Mouse (Mus musculus) MEL (cell line): Measurements from ENCODE around the gene Fam161a. TPM values are rescaled to one million over a fixed set of nuclear protein-coding genes. Genes with fewer than 3 reads are reported as not detected.
A peak's percentile ranks its signal among the peaks of the same experiment; 100 is the strongest.

Source experiments
- DNase-seq: peaks from one replicate; pipeline ENCODE4 v3.0.0; 2011; ENCODE audit warnings: low read depth, low spot score
- H3K27ac ChIP-seq: 2 replicates; pipeline ENCODE4 v1.5.1; 2012; ENCODE audit warnings: low read depth, mild to moderate bottlenecking, control low read depth, low read length, moderate library complexity; ENCODE audit not compliant: control insufficient read depth
- H3K27me3 ChIP-seq, 2 experiments: fragments of 150-350 bp in 1 of 2; sonication (generic) in 1 of 2; 2 replicates each; pipeline ENCODE4 v1.6.1; 2012; ENCODE audit warnings: low read length in 2 of 2, mild to moderate bottlenecking in 2 of 2, improper control_type of control experiment in 1 of 2, moderate library complexity in 1 of 2; ENCODE audit not compliant: insufficient read depth in 2 of 2, control insufficient read depth in 1 of 2
- H3K36me3 ChIP-seq, 2 experiments: 2 replicates each; pipeline ENCODE4 v1.6.1; 2012 to 2014; ENCODE audit warnings: low read length in 2 of 2, improper control_type of control experiment in 1 of 2, inconsistent platforms in 1 of 2, mild to moderate bottlenecking in 1 of 2; ENCODE audit not compliant: insufficient read depth in 2 of 2, control insufficient read depth in 1 of 2
- H3K4me1 ChIP-seq, 2 experiments: fragments of 150-350 bp in 1 of 2; sonication (generic) in 1 of 2; 2 replicates each; pipeline ENCODE4 v1.6.1; 2012; ENCODE audit warnings: low read length in 2 of 2, improper control_type of control experiment in 1 of 2, mild to moderate bottlenecking in 1 of 2; ENCODE audit not compliant: insufficient read depth in 2 of 2, control insufficient read depth in 1 of 2
- H3K4me3 ChIP-seq, 2 experiments: fragments of 150-350 bp in 1 of 2; sonication (generic) in 1 of 2; 2 replicates each; pipeline ENCODE4 v1.5.1; 2012; ENCODE audit warnings: low read depth in 2 of 2, low read length in 2 of 2, mild to moderate bottlenecking in 2 of 2, moderate library complexity in 2 of 2, control low read depth in 1 of 2, improper control_type of control experiment in 1 of 2; ENCODE audit not compliant: control insufficient read depth in 1 of 2, insufficient read depth in 1 of 2
- H3K79me2 ChIP-seq: 2 replicates; pipeline ENCODE4 v1.6.1; 2012; ENCODE audit warnings: mild to moderate bottlenecking, low read length, moderate library complexity; ENCODE audit not compliant: control insufficient read depth, poor library complexity, insufficient read depth
- H3K9ac ChIP-seq: 2 replicates; pipeline ENCODE4 v1.6.1; 2012; ENCODE audit warnings: low read depth, mild to moderate bottlenecking, control low read depth, low read length, moderate library complexity; ENCODE audit not compliant: control insufficient read depth, poor library complexity, severe bottlenecking
- H3K9me3 ChIP-seq: fragments of 150-350 bp; sonication (generic); replicated peaks from 2 replicates; pipeline ENCODE4 v1.6.1; 2012; ENCODE audit warnings: mild to moderate bottlenecking, low read length, improper control_type of control experiment, moderate library complexity; ENCODE audit not compliant: insufficient read depth
- BHLHE40 ChIP-seq: IDR thresholded peaks from 2 replicates; pipeline ENCODE4 v1.6.1; 2012; ENCODE audit warnings: low read depth, mild to moderate bottlenecking, inconsistent platforms, low read length, improper control_type of control experiment, borderline replicate concordance
- CHD1 ChIP-seq: IDR thresholded peaks from 2 replicates; pipeline ENCODE4 v1.6.1; 2012; ENCODE audit warnings: low read depth, mild to moderate bottlenecking, inconsistent platforms, low read length, improper control_type of control experiment
- CHD2 ChIP-seq: IDR thresholded peaks from 2 replicates; pipeline ENCODE4 v1.6.1; 2011; ENCODE audit warnings: low read length, improper control_type of control experiment
- CTCF ChIP-seq, 3 experiments: IDR thresholded peaks in 2 of 3; conservative IDR thresholded peaks in 1 of 3; 2 replicates each; pipeline ENCODE4 v1.5.1; 2011 to 2012; ENCODE audit warnings: low read length in 3 of 3, low read depth in 2 of 3, mild to moderate bottlenecking in 2 of 3, improper control_type of control experiment in 1 of 3, inconsistent platforms in 1 of 3, mixed read lengths in 1 of 3, moderate library complexity in 1 of 3; ENCODE audit not compliant: control insufficient read depth in 1 of 3, insufficient read depth in 1 of 3, poor library complexity in 1 of 3, severe bottlenecking in 1 of 3
- E2F4 ChIP-seq: IDR thresholded peaks from 2 replicates; pipeline ENCODE4 v1.6.1; 2011; ENCODE audit warnings: low read depth, low read length, improper control_type of control experiment, borderline replicate concordance
- ELF1 ChIP-seq: IDR thresholded peaks from 2 replicates; pipeline ENCODE4 v1.6.1; 2014; ENCODE audit warnings: low read depth, mild to moderate bottlenecking, inconsistent platforms, low read length, improper control_type of control experiment, moderate library complexity
- EP300 ChIP-seq, 2 experiments: IDR thresholded peaks; 2 replicates each; pipeline ENCODE4 v1.6.1; 2011; ENCODE audit warnings: improper control_type of control experiment in 2 of 2, low read length in 2 of 2, low read depth in 1 of 2, mild to moderate bottlenecking in 1 of 2
- ETS1 ChIP-seq: IDR thresholded peaks from 2 replicates; pipeline ENCODE4 v1.6.1; 2012; ENCODE audit warnings: low read depth, mild to moderate bottlenecking, inconsistent platforms, low read length, improper control_type of control experiment, moderate library complexity
- GABPA ChIP-seq: IDR thresholded peaks from 2 replicates; pipeline ENCODE4 v1.6.1; 2012; ENCODE audit warnings: low read depth, mild to moderate bottlenecking, inconsistent platforms, low read length, improper control_type of control experiment, moderate library complexity
- GATA1 ChIP-seq: IDR thresholded peaks from 2 replicates; pipeline ENCODE4 v1.6.1; 2011; ENCODE audit warnings: low read depth, low read length, improper control_type of control experiment
- HCFC1 ChIP-seq: IDR thresholded peaks from 2 replicates; pipeline ENCODE4 v1.6.1; 2012; ENCODE audit warnings: low read depth, mild to moderate bottlenecking, inconsistent platforms, low read length, improper control_type of control experiment, moderate library complexity
- JUND ChIP-seq: IDR thresholded peaks from 2 replicates; pipeline ENCODE4 v1.6.1; 2011; ENCODE audit warnings: low read depth, mild to moderate bottlenecking, improper control_type of control experiment, low read length
- MAX ChIP-seq: IDR thresholded peaks from 2 replicates; pipeline ENCODE4 v1.6.1; 2011; ENCODE audit warnings: low read length, improper control_type of control experiment
- MAZ ChIP-seq: IDR thresholded peaks from 2 replicates; pipeline ENCODE4 v1.6.1; 2012; ENCODE audit warnings: low read depth, mild to moderate bottlenecking, inconsistent platforms, low read length, improper control_type of control experiment
- MXI1 ChIP-seq: IDR thresholded peaks from 2 replicates; pipeline ENCODE4 v1.6.1; 2011; ENCODE audit warnings: mild to moderate bottlenecking, low read depth, low read length, improper control_type of control experiment
- MYB ChIP-seq: IDR thresholded peaks from 2 replicates; pipeline ENCODE4 v1.6.1; 2011; ENCODE audit warnings: mild to moderate bottlenecking, low read depth, low read length, improper control_type of control experiment
- MYC ChIP-seq: IDR thresholded peaks from 2 replicates; pipeline ENCODE4 v1.6.1; 2011; ENCODE audit warnings: low read depth, mild to moderate bottlenecking, low read length, improper control_type of control experiment, moderate library complexity
- NELFE ChIP-seq: IDR thresholded peaks from 2 replicates; pipeline ENCODE4 v1.6.1; 2011; ENCODE audit warnings: low read depth, low read length, improper control_type of control experiment
- NRF1 ChIP-seq: IDR thresholded peaks from 2 replicates; pipeline ENCODE4 v1.6.1; 2014; ENCODE audit warnings: low read depth, mild to moderate bottlenecking, inconsistent platforms, low read length, improper control_type of control experiment, moderate library complexity; ENCODE audit not compliant: poor library complexity, insufficient read depth, severe bottlenecking
- POLR2A ChIP-seq, 2 experiments: IDR thresholded peaks; 2 replicates each; pipeline ENCODE4 v1.6.1; 2011 to 2012; ENCODE audit warnings: low read length in 2 of 2, mild to moderate bottlenecking in 2 of 2, control low read depth in 1 of 2, improper control_type of control experiment in 1 of 2, low read depth in 1 of 2, moderate library complexity in 1 of 2; ENCODE audit not compliant: control insufficient read depth in 1 of 2, insufficient read depth in 1 of 2, poor library complexity in 1 of 2
- POLR2AphosphoS2 ChIP-seq: IDR thresholded peaks from 2 replicates; pipeline ENCODE4 v1.6.1; 2011; ENCODE audit warnings: low read length, improper control_type of control experiment
- RAD21 ChIP-seq: IDR thresholded peaks from 2 replicates; pipeline ENCODE4 v1.6.1; 2011; ENCODE audit warnings: mild to moderate bottlenecking, low read depth, low read length, improper control_type of control experiment
- RCOR1 ChIP-seq: IDR thresholded peaks from 2 replicates; pipeline ENCODE4 v1.6.1; 2012; ENCODE audit warnings: low read depth, mild to moderate bottlenecking, inconsistent platforms, low read length, improper control_type of control experiment
- SMC3 ChIP-seq: IDR thresholded peaks from 2 replicates; pipeline ENCODE4 v1.6.1; 2011; ENCODE audit warnings: low read depth, low read length, improper control_type of control experiment
- TBP ChIP-seq: IDR thresholded peaks from 2 replicates; pipeline ENCODE4 v1.8.0; 2011; ENCODE audit warnings: low read depth, low read length, improper control_type of control experiment
- TCF12 ChIP-seq: IDR thresholded peaks from 2 replicates; pipeline ENCODE4 v1.6.1; 2014; ENCODE audit warnings: low read depth, mild to moderate bottlenecking, inconsistent platforms, low read length, improper control_type of control experiment, moderate library complexity
- UBTF ChIP-seq: IDR thresholded peaks from 2 replicates; pipeline ENCODE4 v1.6.1; 2012; ENCODE audit warnings: low read depth, mild to moderate bottlenecking, inconsistent platforms, low read length, improper control_type of control experiment, moderate library complexity, borderline replicate concordance; ENCODE audit not compliant: insufficient read depth
- USF1 ChIP-seq: IDR thresholded peaks from 2 replicates; pipeline ENCODE4 v1.6.1; 2014; ENCODE audit warnings: low read depth, mild to moderate bottlenecking, inconsistent platforms, low read length, improper control_type of control experiment, moderate library complexity
- USF2 ChIP-seq, 2 experiments: IDR thresholded peaks; 2 replicates each; pipeline ENCODE4 v1.6.1; 2011 to 2012; ENCODE audit warnings: improper control_type of control experiment in 2 of 2, low read length in 2 of 2, borderline replicate concordance in 1 of 2, inconsistent platforms in 1 of 2, low read depth in 1 of 2, mild to moderate bottlenecking in 1 of 2; ENCODE audit not compliant: insufficient read depth in 1 of 2
- ZC3H11A ChIP-seq: IDR thresholded peaks from 2 replicates; pipeline ENCODE4 v1.6.1; 2012; ENCODE audit warnings: low read depth, mild to moderate bottlenecking, inconsistent platforms, low read length, improper control_type of control experiment
- ZKSCAN1 ChIP-seq: IDR thresholded peaks from 2 replicates; pipeline ENCODE4 v1.6.1; 2012; ENCODE audit warnings: low read depth, mild to moderate bottlenecking, inconsistent platforms, low read length, improper control_type of control experiment, moderate library complexity
- ZMIZ1 ChIP-seq: IDR thresholded peaks from 2 replicates; pipeline ENCODE4 v1.6.1; 2012; ENCODE audit warnings: low read depth, mild to moderate bottlenecking, inconsistent platforms, low read length, improper control_type of control experiment, moderate library complexity
- ZNF384 ChIP-seq: IDR thresholded peaks from 2 replicates; pipeline ENCODE4 v1.6.1; 2012; ENCODE audit warnings: low read depth, mild to moderate bottlenecking, inconsistent platforms, low read length, improper control_type of control experiment
- polyA plus RNA-seq, 2 experiments: library from polyadenylated mRNA; stranded (reverse) in 1 of 2; unstranded in 1 of 2; fragments of >175 nt in 1 of 2; fragments of >200 nt in 1 of 2; gene quantifications; 2 replicates each; pipeline versions ENCODE4 v1.2.1 to v1.2.4; 2012; ENCODE audit warnings: low replicate concordance in 2 of 2, low read depth in 1 of 2; ENCODE audit not compliant: insufficient read length in 2 of 2, insufficient read depth in 1 of 2, missing spikeins in 1 of 2
- total RNA-seq: library from RNA; depleted of rRNA; stranded (reverse); fragments of 300-350 nt; gene quantifications from 2 replicates; pipeline ENCODE4 v1.2.3, GENCODE M21; 2012

Gene Fam161a
- total and polyA plus RNA-seq, 3 experiments: 0.27 to 1.0 TPM; not detected in 1

- TF ChIP-seq GABPA: no peak
- TF ChIP-seq MAX: peak; percentile 72; the same call in 1 of the 2 replicates
- TF ChIP-seq BHLHE40: no peak
- no peak for TF ChIP-seq ETS1
- TF ChIP-seq ZNF384: peak; percentile 41; the same call in 1 of the 2 replicates
- no peak for TF ChIP-seq RCOR1
- no peak for TF ChIP-seq CHD1
- no peak for TF ChIP-seq CHD2
- peak in 1 of 2 experiments; percentile 27; a peak in 1 of 4 replicates for TF ChIP-seq POLR2A (IDR thresholded peaks at IDR 0.05; ENCODE audit: control insufficient read depth in 1 of 2, insufficient read depth in 1 of 2, low read depth in 1 of 2, low read length in 2 of 2, poor library complexity in 1 of 2)
- TF ChIP-seq MAZ: no peak; the same call in 1 of the 2 replicates
- no peak for TF ChIP-seq E2F4
- no peak for TF ChIP-seq MYB
- TF ChIP-seq ZKSCAN1: no peak
- TF ChIP-seq GATA1: peak; percentile 85
- TF ChIP-seq ELF1: no peak
- TF ChIP-seq POLR2AphosphoS2: no peak
- TF ChIP-seq ZMIZ1: 0 out of 2 replicates have a peak, but pooled peaks have one; percentile 25
- TF ChIP-seq CTCF (IDR thresholded peaks at IDR 0.05 in 2 of 3, conservative IDR thresholded peaks at IDR 0.05 in 1 of 3; ENCODE audit: control insufficient read depth in 1 of 3, insufficient read depth in 1 of 3, low read depth in 2 of 3, low read length in 3 of 3, poor library complexity in 1 of 3, severe bottlenecking in 1 of 3): no peak
- no peak for TF ChIP-seq USF1
- TF ChIP-seq UBTF: no peak
- no peak for TF ChIP-seq ZC3H11A
Measured at GRCm38 (mm10) chr11:23065167-23065668, 57.9 kb downstream of the Fam161a start (continued).

- H3K27ac ChIP-seq: peak overlapping the region; percentile 68
- TF ChIP-seq HCFC1: peak; percentile 89
- TF ChIP-seq TCF12: peak; percentile 81
- no peak for TF ChIP-seq JUND
- peak; percentile 97 for TF ChIP-seq NRF1
- no peak for TF ChIP-seq SMC3
- no peak for TF ChIP-seq ZKSCAN1
- TF ChIP-seq MXI1: peak; percentile 93
- TF ChIP-seq ELF1: no peak; the same call in 1 of the 2 replicates
- TF ChIP-seq ZMIZ1: peak; percentile 85
- peak; percentile 95 for TF ChIP-seq NELFE
- no peak for TF ChIP-seq ZC3H11A
- no peak for TF ChIP-seq USF2 (IDR thresholded peaks at IDR 0.05; ENCODE audit: borderline replicate concordance in 1 of 2, insufficient read depth in 1 of 2, low read depth in 1 of 2, low read length in 2 of 2)
- no peak for TF ChIP-seq RAD21
- no peak for TF ChIP-seq ZNF384
- TF ChIP-seq E2F4: no peak
- peak; percentile 64; the same call in 1 of the 2 replicates for TF ChIP-seq MYC
- 0 out of 4 replicates have a peak, but pooled peaks of 1 of the 2 experiments have one; percentile 39 for TF ChIP-seq EP300 (IDR thresholded peaks at IDR 0.05; ENCODE audit: low read depth in 1 of 2, low read length in 2 of 2)
- peak; percentile 88 for TF ChIP-seq TBP
- no peak for TF ChIP-seq RCOR1
- no peak for TF ChIP-seq CHD1
Measured at GRCm38 (mm10) chr11:23067395-23068136, 60.2 kb downstream of the Fam161a start.

More at GRCm38 (mm10) chr11:23067395-23068136, 60.2 kb downstream of the Fam161a start:
- peaks cover 7% of the 10 kb centered on the region; the same call in 1 of the 2 replicates for H3K79me2 ChIP-seq
- H3K9ac ChIP-seq: peak overlapping the region; percentile 74
- peak; percentile 97 for DNase-seq
- H3K9me3 ChIP-seq: no peaks in the 10 kb centered on the region
- H3K4me1 ChIP-seq: peaks cover 29 to 43% of the 10 kb centered on the region in 2 experiments
- peaks cover 0 to 36% of the 10 kb centered on the region in 2 experiments; a peak in 2 of 4 replicates for H3K36me3 ChIP-seq
- peak overlapping the region; percentile 63 to 70 for H3K4me3 ChIP-seq
- H3K27me3 ChIP-seq: no peaks in the 10 kb centered on the region
